Mouse (Mus musculus) adrenal gland, adult 2 months (tissue): ENCODE measurements around the gene Tnnt3. TPM values are rescaled to one million over a fixed set of nuclear protein-coding genes. Genes with fewer than 3 reads are reported as not detected.

Experiments
- DNase-seq: peaks from one replicate; pipeline ENCODE4 v3.0.0; 2021
- polyA plus RNA-seq: library from polyadenylated mRNA; depleted of rRNA; stranded (reverse); fragments of >200 nt; gene quantifications from 2 replicates; pipeline ENCODE4 v1.2.3, GENCODE M21; 2012
- total RNA-seq, 2 experiments: library from RNA; stranded (reverse); gene quantifications; 2 replicates each; pipeline ENCODE4 v1.2.3; 2021

The Tnnt3 gene
- total and polyA plus RNA-seq, 3 experiments: not detected

GRCm38 (mm10) chr7:142476795-142477452, 21.7 kb upstream of the Tnnt3 start:
- no peak for DNase-seq

- no peak for DNase-seq
These were observed 20.6 kb upstream of the Tnnt3 start for GRCm38 (mm10) chr7:142478001-142478400.

GRCm38 (mm10) chr7:142478574-142478973, 20.1 kb upstream of the Tnnt3 start:
- no peak for DNase-seq

- DNase-seq: no peak
These were observed 19.3 kb upstream of the Tnnt3 start for GRCm38 (mm10) chr7:142479307-142479706.

GRCm38 (mm10) chr7:142479886-142480285, 18.8 kb upstream of the Tnnt3 start:
- no peak for DNase-seq

GRCm38 (mm10) chr7:142480661-142481060, 18.0 kb upstream of the Tnnt3 start:
- no peak for DNase-seq

GRCm38 (mm10) chr7:142481186-142481567, 17.5 kb upstream of the Tnnt3 start:
- peak; percentile 37 for DNase-seq

DNA sequence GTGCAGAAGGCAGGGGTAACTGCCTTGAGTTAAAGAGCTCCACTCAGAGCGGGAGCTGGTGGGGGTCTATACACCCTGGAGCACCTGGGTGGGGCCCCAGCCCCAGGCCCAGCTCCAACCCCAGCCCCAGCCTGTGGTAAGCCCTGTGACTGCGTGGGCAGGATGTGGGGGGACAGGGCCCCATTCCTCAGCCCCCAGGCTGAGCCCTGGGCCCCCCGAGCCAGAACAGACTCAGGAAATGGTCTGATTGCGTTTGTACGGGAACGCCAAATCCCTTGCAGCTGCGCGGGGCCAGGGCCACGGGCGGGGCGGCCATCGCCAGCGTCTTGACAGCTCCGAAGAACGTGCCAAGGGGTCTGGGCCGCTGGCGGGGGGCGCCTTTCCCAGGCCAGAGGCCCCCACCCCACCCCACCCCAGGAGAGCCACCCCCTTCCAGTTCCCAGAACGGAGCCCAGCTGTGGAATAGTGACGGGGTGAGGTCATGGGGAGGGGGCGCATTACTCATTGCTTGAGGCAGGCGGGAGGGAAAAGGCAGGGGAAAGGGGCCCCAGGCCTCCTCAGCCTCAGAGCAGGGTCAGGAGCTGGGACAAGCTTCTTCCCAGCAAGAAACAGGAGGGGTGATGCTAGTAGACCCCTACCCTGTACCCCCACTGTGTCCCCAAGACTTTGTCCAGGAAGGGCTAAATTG, 16.9 kb upstream of the Tnnt3 start:
- peak; percentile 16 for DNase-seq

DNA sequence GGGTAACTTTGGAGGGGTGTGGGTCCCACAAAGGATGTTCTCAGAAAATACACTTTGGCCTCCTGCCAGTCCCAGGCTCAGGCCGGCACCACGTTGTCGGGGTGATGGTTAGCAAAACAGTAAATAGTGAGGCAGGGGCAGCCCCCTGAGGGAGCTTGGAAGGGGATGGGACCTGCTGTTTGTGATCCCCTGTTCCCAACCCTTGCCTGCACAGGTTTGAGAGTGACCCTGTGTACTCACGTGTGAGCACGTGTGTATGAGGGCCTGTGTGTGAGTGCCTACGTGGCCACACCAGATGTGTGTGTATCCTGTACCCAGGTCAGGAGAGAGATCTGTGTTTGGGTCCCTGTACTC, 16.4 kb upstream of the Tnnt3 start:
- DNase-seq: no peak

DNA sequence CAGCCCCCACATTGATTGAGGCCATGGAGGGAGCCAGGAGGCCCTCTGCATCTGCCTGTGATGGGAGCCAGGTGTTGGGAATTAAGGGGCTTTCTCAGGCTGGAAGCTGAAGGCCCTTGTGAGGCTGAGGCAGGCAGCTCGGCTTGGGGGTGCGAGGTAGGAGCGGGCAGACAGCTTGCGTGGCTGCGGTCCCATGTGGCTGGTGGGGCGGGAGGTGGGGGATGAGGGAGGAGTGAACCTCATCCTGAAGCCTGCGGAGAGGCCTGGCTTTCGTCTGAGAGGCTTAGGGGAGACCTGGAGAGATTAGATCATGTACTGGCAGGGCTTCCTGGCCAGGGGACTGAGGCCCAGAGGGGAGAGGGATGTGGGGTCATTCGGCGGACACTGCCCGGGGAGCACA, 15.5 kb upstream of the Tnnt3 start:
- DNase-seq: no peak

DNA sequence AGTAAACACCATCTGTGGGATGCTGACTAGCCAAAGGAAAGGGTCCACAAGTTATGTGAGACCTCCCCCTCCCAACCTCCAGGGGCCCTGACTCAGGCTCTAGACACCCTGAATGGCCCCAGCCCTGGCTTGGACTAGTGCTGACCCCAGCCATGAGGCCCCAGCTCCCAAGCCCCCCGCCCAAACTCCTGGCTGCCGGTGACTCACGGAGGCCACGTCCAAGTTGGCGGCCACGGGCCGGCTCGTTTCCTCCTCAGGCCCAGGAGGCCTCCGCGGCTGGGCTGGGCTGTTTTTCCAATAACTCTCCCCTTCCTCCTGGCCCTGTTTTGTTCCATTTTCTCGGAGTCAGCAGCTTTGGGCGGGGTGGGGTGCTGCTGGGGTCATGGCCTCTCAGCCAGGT, 13.9 kb upstream of the Tnnt3 start:
- no peak for DNase-seq

DNA sequence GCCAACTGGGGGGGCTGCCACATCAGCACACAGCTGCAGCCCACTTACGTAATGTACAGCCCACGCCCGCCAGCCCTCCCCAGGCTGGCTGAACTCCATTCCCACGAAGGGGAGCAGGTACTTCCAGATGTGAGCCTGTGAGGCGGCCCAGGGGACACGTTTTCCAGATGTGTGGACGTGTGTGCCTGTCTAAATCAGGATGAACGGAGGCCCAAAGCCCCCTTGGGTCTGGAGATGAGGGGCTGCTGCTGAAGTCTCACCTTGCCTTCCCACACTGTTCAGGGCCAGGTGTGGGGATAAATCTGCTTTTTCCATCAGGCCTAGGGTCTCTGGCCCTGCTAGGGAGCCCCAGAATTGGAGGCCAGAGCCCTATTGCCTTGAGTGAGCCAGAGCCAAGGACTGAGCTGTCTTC, 11.9 kb upstream of the Tnnt3 start:
- no peak for DNase-seq

DNA sequence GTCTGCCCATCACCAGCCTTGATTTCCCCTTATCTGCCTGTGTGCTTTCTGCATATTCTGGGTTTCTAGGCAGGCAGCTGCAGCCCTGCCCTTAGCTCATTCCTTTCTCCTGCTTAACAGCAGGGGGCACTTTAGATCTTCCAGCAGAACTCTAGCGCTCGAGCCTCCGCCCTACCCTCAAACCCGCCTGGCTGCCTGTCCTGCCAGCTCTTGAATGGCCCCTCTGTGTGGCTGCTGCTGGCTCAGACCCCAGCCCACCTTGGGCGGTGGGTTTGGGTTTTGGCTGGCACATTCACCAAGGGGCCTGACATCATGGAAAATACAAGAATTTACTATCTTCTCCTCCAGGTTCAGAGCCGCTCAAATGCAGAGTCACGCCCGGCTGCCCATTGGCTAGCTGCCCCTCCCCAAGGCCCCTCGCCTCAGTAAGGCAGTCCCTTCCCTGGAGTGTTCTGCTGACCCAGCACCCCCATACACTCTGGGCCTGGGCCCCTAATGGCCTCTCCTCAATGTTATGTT, 11.2 kb upstream of the Tnnt3 start:
- DNase-seq: peak; percentile 34

DNA sequence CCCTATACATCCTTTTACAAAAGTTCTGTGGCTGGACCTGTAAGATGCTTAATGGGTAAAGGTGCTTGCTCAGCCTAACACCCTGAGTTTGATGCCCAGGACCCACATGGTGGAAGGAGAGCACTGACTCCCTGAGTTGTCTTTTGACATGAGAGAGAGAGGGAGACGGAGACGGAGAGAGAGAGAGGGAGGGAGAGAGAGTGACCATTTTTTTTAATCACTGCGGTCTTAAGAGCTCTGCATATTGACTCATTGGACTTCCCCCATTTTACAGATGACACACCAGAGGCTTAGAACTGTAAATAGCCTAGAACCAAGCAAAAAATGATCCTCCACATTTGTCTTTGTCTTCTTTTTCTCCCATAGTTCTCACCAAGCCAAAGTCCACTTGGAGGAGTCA, 10.6 kb upstream of the Tnnt3 start:
- DNase-seq: no peak

DNA sequence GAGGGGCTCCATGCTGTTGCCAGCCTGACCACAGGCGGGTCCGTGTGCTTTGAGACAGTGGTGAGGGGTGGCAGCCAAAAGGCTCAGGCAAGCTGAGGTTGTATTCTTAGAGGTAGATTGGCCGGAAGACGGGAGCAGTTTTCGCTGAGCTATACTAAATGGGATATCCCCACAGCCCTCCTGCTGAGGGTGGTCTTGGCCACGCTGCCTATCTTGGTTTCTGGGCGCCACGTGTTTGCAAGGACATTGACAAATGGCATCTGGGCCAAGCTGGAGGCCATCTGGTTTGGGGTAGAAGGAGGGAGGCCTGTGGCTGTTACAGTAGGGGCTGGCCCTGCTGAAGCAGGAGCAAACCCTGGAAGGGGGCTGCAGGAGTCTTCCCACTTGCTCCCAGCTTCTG, 5.1 kb upstream of the Tnnt3 start:
- DNase-seq: no peak

GRCm38 (mm10) chr7:142496158-142496557, 2.5 kb upstream of the Tnnt3 start:
- DNase-seq: no peak

- no peak for DNase-seq
These were observed 1.8 kb upstream of the Tnnt3 start for GRCm38 (mm10) chr7:142496800-142497199.

DNA sequence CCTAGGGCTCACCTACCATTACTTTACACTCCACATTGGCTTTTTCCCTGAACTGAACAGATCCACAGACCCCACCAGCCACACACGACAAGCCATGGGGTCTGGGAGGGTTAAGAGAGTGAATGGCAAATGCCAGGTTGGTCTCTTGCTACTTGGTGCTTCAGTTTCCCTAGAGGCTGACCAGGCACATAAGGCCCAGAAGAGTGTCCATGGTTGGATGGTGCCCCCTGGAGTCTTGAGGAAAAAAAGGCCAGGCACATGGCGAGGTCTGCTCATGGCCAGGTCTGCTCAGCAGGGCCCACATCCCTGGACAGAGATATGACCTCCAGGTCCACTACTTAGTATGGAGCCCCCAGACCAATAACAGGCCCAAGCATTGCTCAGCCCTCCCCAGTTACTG, 861 bp upstream of the Tnnt3 start:
- DNase-seq: peak; percentile 18

DNA sequence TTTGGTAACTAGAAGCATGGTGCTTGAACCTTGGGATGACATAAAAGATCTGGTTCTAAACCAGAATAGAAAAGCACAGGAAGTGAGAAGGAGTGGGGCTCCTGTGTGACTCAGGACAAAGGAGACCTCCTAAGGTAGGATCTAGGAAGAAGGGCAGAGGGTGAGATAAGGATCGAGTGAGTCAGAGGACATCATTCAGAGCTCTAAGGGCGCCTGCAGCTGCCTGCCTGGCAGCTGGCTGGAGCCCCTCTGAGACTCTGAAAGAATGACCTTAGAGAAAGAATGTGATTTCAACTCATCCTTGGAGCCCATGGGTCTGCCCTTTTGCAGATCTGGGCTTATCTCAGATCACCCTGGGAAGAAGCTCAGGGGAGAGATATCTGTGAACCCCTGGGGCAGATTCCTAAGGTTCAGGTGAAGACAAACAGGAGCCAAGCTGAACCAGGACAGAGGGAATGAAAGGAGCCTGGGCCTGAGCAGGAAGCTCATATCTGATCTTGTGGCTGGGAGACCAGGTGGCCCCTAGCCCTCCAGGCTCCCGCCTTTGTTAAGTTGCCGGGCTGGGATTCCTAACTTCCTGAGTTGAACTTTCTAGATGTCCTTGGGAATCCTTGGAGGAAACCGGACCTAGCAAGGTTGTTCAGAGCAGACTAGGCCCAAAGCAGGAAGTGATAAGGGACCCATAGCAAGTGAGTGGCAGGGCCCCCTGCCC, 530 bp downstream of the Tnnt3 start:
- DNase-seq: peak; percentile 33

DNA sequence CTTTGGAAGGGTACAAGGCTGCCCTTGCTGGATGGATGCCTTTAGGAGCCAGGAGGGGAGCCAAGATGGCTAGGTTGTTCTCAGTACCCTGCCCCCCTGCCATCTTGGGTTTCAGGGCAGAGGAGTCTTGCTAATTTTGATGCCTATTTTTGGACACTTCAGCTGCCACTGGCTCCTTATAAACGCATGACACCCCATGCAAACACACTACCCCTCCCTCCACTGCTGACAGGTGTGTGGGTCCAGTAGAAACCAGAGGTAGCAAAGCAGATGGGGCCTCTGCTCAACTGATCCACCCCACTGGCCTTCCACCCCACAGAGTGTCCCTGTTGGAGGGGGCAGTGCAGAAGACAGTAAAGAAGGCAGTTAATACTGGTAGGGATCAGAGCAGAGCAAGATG, 1.4 kb downstream of the Tnnt3 start:
- no peak for DNase-seq

DNA sequence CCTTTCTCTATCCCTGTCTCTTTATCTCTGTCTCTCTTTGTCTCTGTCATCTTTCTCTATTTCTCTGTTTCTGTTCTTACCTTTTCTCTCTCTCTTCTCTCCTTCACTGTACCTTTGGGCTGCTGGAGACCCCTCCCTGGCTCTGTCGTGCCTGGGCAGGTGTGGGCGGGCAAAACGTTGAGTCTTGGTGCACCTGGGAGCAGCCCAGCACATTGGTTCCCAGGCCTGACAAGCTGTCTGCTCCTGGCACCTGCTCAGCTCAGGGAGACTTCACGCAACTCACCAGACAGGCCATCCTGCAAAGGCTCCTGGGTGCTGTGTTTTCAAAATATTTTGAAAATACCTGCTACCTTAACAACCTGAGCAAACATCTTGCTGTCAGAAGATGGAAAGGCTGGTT, 4.6 kb downstream of the Tnnt3 start:
- no peak for DNase-seq

- no peak for DNase-seq
These were observed 7.3 kb downstream of the Tnnt3 start for GRCm38 (mm10) chr7:142505942-142506341.

- DNase-seq: no peak
These were observed 7.9 kb downstream of the Tnnt3 start for GRCm38 (mm10) chr7:142506501-142506900.
